Mouse (Mus musculus) small intestine, adult 2 months (tissue): ENCODE measurements around the gene Gatc.

Experiments used
- CTCF ChIP-seq: fragments of 200-500 bp; IDR thresholded peaks from 2 replicates; pipeline ENCODE4 v1.5.1; 2012; ENCODE audit warnings: low read depth, mild to moderate bottlenecking, control low read depth, inconsistent platforms, low read length, moderate library complexity, mixed read lengths; ENCODE audit not compliant: insufficient replicate concordance, insufficient read length; ENCODE audit errors: extremely low read depth
- POLR2A ChIP-seq: fragments of 200-500 bp; IDR thresholded peaks from 2 replicates; pipeline ENCODE4 v1.6.1; 2012; ENCODE audit warnings: low read depth, mild to moderate bottlenecking, control low read depth, inconsistent platforms, low read length, moderate library complexity

DNA sequence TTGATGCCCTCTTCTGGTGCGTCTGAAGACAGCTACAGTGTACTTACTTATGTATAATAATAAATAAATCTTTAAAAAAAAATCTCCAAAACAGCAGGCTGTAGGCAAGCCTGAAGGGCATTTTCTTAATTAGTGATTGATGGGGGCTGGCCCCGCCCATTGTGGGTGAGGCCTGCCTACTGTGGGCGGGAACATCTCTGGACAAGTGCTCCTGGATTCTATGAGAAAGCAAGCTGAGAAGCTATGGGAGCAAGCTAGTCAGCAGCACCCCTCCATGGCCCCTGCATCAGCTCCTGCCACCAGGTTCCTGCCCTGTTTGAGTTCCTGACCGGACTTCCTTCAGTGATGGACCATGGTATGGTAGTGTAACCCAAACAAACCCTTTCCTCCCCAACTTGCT, 23.8 kb upstream of the Gatc start:
- no peak for TF ChIP-seq CTCF
- no peak for TF ChIP-seq POLR2A
